Mouse (Mus musculus) ovary, postnatal 14 days (tissue): ENCODE results near the gene Tardbp.

Source experiments
- DNase-seq: peaks from one replicate; pipeline ENCODE4 v3.0.0; 2022; ENCODE audit warnings: low spot score

Tardbp gene

DNA sequence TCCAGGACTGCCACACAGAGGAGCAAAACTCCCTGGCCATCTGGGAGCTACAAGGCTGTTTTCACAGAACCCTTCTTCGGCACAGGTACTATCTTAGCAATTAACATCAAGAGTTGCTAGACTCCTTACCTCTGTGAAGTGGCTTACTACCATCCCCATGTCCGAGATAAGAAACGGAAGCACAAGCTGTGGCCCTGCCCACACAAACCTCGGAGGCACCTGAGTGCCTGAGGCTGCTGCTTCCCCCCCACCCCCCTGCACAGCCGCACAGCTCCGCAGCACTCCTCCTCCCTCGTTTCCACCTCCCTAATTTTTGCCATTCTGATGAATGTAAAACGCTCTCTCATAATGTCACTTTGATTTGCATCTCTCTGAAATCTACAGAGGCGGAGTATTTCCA lies 11.5 kb upstream of the Tardbp start:
- DNase-seq, result no peak

DNA sequence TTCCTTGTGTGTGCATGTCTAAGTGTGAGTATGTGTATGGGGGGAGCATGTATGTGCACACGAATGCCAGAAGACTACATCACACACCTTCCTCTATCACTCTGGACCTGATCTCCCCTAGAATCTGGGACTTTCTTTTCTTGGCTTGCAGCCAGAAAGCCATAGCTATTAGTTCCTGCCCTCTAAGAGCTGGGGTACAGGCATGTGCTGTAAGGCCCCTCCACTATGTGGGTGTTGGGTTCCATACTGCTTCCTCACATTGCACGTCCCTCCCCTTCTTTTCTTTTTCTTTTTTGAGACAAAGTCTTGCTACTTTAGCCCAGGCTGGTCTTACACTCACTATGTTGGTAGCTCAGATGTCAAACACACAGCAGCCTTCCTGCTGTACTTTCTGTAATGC lies 8.5 kb upstream of the Tardbp start:
- DNase-seq, result no peak

DNA sequence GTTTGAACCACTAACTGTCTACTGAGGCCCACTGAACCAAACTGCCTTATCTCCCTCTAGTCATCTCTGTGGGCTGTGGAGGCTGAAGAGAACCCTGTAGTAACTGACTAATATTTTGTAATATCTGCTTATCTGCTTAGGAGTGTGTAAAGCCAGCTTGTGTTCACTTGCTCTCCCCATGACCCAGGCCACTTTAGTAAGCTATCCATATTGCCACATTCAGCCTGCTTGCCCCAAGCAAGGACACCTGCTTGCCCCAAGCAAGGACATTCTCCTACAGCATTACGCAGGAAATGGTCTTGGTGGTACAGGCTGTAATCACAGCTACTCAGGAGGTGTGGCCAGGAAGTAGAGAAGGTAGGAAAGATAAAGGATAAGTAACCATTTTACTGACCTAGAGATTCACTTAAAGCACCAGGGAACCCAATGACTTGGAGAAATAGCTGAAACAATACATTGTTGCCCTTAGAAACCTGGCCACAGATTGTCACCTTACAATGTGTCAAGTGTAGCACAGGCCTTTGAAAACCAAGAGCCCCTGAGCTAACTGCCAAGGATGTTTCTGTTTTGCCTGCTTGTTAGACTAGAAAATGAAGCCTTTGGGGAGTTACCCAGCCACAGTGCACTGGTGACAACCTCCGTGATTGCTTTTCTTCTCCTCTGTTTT lies 6.7 kb upstream of the Tardbp start:
- DNase-seq, result no peak

DNA sequence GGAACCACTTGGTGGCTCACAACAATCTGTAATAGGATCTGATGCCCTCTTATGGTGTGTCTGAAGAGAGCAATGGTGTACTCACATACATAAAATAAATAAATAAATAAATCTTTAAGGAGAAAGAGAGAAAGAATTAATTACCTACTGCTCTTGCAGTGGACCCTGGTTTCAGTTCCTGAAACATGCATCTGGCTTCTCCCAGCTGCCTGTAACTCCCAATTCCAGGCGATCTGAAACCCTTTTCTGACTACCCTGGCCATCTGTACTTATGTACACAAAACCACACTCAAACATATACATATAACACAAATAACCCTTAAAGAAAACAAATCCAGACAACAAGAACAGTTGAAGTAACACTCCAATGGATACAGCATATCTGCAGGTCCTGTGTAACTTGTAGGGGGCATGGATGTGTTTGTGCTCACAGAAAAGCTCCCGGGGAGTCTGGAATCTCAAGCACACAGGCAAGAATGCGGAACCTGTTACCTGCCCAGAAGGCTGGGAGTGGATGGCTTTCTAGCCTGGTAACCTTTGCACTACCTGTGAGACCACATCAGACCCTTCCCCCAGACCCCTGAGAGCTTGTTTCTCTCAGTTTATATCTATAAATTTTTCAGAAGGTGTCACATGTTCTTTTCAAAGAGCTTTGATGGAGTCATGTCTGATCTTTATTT lies 5.3 kb upstream of the Tardbp start:
- no peak for DNase-seq

DNA sequence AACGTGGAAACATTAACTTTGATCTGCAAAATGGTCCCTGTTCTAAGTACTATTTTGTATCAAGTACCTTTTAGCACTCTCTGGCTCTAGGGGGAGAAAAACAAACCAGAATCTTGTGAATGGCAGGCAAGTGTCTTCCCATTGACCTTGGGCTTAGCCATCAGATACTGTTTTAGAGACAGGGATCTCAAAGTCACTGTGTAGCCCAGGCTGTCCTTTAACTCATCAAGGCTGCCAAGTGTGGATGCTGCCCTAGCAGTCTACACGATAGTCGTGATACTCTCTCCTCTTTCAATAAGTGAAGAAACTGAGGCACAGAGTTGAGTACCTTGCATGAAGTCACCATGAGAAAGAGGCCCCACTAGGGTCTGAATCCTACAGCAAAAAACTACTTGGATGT lies 427 bp upstream of the Tardbp start:
- no peak for DNase-seq

DNA sequence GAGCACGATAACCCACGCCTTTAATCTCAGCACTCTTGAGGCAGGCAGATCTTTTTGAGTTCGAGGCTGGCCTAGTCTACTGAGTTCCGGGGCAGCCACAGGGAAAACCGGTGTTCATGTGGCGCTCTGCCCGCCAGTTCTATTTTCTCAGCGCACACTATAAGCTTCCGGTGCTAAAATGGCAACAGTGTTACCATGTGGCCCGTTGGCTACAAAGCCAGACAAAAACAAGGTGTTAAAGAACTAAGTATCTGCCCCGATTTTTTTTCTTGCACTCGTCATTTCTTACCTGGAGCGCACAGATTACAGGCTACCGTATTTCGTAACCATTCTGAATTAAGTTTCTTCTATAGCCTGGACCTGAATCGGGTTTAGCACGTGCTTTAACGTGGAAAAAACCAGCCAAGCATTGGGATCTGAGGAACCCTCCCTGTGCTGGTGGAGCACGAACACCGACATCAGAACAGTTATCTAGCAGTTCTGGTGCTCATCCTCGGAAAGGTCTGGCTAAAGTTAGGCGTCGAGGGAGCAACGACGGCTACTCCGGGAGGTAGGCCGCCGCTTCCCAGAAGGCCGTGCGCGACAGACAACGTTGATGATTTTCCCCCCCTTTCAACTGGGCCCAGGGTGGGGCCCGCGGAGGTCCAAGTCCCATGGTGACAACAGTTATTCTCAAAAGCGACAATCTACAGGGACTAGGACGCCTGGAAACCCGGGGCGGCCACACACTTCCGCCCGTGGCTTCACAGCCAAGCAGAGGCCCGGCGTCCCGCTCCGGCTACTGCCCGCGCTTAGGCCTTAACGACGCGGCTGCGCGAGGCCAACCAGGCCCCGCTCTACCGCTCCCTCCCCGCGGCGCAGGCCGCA lies 830 bp downstream of the Tardbp start:
- DNase-seq, result peak; percentile 27

DNA sequence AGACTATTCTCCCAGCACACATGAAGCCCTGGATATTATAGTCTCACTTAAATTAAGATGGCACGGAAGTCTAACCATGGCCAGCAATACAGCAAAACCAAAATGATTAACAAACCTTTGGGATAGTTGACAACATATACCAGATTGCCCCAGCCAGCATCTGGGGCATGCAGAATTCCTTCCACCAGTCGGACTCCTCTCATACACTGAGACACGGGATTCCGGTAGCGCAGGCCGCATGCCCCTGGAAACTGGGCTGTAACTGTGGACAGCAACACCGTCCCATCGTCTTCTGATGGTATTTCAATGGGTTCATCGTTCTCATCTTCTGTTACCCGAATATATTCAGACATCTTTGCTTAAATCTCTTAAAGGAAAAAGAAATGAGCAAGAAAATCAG lies 1.8 kb downstream of the Tardbp start:
- DNase-seq, result no peak

DNA sequence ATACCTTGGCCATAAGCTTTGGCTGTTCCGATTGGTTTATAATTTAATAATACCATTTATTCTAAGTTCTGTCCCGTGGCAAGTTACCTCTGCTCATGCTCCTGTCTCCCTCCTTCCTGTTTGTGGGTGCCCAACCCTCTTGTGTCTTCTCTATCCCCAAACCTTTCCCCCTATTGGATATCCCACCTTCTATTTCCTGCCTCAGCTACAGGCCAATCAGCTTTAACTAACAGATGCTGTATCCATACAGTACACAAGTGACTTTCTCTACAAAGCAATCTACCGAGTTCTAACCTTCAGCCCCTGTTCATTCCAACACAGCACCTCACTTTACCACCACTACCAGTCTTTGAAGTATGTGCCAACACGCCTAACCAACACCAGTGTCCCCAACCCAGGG lies 3.2 kb downstream of the Tardbp start:
- DNase-seq, result no peak

DNA sequence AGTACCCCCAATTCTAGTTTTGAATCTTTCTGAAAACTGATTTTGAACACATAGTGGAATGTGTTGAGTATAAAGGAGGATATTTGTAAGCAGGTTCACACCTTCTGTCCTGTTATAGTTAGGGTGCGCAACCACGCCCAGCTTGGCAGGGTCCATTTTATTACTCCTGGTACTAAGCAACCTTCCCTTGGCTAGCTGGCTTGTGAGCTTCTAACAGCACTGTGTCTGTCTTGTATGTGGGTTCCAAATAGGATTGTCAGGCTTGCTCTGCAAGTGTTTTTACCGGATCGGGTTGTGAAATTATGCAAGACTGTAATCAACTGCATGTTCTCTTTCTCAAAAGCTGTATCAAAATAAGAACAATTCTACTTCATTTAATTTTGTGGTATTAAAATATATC lies 4.3 kb downstream of the Tardbp start:
- no peak for DNase-seq

DNA sequence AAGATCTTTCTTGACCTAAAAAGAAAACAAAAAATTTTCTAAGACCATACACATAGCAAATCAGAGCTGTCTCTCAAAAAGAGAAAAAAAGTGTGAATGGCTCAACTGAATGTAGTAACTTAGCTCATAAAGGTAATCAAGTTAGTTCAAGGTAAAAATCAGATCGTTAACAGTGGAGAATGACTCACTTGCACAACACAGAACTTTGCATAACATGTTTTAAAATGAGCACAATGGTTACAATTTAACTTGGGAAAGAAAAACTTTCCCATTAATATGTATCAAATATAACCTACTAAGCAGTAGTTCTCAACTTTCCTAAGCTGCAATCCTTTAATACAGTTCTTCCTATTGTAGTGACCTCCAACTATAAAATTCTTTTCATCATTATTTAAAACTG lies 6.1 kb downstream of the Tardbp start:
- no peak for DNase-seq

DNA sequence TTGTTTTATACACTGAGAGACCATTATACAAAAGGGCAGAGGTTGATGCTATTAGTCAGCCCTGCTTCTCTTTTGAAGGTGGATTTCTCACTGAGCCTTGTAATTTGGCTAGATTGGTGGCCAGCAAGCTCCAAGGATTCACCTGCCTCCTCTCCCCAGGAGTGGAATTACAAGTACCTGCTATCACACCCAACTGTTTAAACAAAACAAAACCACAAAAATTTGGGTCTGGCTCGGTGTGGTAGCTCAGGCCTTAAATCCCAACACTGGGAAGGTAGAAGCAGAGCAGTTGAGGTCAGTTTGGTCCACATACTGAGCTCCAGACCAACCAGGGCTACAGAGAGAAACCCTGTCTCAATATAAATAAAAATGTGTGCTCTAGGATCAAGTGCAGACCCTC lies 7.0 kb downstream of the Tardbp start:
- DNase-seq, result no peak

DNA sequence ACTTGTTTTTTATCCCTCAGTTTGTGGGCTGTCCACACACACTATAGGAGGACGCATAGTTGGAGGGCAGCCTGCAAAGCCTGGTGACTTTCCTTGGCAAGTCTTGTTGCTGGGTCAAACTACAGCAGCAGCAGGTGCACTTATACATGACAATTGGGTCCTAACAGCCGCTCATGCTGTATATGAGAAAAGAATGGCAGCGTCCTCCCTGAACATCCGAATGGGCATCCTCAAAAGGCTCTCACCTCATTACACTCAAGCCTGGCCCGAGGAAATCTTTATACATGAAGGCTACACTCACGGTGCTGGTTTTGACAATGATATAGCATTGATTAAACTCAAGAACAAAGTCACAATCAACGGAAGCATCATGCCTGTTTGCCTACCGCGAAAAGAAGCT lies 13.1 kb downstream of the Tardbp start:
- no peak for DNase-seq

DNA sequence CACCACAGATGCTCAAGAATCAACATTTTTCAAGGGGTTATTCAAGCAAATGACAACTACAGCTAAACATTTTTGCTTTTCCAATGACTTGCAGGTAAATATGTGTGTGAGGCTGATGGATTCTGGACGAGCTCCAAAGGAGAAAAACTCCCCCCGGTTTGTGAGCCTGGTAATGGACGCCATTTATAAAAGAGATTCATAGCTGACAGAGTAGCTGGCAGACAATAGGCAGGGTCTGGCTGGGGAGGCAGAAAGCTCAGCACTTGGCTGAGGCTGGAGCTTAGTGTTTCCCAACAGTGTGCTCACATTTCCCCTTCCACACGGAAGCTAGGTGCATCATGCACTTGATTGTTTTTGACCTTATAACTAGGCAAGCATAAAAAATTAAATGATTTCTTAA lies 14.3 kb downstream of the Tardbp start:
- no peak for DNase-seq

DNA sequence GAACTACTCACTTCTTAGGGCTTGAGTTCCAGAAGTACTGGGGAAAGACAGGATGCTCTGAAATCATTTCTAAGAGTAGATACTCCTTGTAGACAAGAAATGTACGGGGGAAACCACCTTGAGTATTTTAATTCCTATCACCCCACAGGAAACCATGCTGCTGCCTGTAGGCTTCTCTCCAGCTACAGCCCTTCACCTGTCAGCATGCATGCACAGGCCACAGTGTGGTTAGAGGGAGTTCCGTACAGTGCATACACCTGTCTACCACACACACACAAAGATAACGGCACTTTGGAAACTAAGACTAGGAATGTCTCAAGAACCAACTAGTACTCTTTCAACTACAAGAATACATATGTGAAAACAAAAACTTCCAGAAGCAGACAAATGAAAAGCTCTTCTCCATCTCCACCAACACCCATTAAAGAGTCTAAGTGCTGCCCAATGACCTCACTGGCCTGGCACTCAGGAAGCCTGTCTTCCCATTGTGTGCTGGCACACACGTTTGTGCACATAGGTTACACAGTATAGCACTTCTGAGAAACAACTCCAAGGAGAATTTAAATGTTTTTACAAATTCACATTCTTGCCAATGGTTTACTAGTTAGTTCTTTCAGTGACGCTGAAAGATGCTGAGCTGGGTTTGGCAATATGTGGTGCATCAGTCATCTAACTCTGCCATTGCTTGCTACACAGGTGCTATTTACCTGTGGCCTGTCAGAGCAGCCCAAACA lies 16.0 kb downstream of the Tardbp start:
- no peak for DNase-seq

DNA sequence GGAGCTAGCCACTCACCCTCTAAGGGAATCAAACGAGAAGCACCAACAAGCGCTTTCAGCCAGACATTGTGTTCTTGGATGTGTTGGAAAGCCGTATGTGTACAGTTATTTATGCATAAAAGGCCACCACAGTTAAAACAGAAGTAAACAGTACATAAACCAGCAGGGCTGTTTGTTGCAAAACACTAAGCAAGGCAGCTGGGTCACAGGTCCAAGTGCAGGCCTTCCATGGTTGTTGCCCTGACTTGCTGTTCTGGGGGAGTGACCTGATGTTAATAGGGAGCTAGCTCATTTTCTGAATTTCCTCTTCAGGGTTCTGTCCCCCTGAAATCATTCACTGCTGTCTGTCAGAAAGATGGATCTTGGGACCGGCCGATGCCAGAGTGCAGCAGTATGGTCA lies 17.0 kb downstream of the Tardbp start:
- no peak for DNase-seq

DNA sequence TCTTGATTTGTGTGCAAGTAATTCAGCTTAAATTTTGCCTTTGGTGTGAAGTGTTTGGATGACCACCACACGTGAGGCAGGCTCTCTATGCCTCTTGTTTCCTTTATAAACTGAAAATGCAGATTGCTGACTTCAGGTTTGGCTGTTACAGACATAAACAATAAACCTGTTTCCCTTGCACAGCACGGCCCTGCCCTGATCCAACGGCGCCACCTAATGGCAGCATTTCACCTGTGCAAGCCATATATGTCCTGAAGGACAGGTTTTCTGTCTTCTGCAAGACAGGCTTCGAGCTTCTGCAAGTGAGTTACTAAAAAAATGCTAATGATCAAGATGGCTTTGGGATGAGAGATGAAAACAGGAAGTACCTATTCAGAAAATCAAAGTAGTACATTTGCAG lies 19.1 kb downstream of the Tardbp start:
- peak; percentile 69 for DNase-seq

DNA sequence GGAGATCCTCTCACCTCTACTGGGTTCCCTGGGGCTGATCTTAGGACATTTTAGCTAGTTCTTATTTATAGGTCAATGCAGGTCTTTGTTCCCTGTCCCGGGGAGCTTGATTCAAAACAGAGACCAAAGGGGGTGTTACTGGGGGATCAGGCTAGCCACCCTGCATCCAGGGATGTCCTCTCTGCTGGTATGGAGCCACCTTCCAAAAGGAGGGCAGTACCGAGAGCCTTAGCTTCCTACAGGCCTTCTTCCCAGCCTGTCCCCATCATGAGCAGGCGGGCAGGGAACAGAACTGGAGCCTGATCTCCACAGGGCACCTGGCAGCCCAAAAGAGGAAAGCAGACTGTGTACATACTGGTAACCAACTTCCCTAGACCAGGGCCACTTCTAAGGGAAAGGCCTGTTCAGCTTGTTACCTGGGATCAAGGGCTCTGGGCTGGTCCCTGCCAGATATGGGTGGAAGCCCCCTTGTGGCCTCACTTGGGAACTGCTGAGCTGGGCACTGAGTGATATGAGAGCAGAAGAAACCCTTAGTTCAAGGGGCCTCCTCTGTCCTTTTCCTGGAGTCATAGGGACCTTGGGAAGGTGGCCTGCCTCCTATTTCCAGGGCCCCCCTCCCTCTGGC lies 22.2 kb downstream of the Tardbp start:
- DNase-seq, result peak; percentile 48

DNA sequence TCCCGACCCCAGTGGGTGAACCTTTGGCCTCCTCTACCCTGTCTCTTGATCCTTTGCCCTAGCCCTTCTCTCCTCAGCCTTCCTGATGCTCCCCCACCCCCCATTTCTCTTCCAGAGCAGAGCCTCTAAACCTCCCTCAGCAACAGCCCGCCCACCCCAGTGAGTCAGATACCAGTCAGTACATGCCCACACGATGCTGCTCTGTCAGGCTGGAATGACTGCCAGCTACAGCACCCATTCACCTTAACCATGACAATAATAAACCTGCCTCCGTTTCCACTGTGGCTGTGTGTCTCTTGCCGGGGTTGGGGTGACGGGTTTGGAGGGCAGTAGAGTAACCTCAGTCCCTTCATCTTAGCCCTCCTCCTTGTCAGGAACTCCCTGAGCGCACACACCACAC lies 22.7 kb downstream of the Tardbp start:
- no peak for DNase-seq

DNA sequence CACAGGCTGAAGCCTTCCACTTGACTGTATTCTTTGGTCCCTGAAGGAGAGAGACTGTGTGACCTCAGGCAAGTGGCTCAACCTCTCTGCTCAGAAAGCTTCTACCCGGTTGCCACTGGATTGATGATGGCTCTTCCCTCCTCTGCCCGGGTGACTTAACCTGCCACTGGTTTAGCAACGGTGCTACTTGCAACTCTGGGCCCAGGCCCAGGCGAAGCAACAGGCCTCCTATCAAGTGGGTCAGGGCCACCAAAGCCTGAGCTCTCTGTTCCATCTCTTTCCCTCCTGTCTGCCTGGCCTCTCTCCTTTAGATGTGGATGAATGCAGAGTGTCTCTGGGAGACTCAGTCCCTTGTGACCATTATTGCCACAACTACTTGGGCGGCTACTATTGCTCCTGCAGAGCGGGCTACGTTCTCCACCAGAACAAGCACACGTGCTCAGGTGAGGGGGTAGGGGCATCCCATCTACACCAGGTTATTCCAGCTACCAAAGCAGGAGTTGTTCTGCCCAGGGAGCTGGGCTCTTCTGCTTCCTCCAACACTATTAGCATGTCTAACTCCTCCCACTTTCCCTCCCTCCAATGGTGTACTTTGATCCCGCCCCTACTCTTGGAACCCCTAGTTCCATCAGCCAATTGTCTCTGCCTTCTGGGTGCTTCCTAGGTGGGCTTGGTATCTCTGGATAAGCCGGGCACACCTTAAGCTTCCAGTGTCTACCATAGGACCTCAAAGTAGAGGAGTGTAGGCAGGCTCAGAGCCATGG lies 23.3 kb downstream of the Tardbp start:
- no peak for DNase-seq

DNA sequence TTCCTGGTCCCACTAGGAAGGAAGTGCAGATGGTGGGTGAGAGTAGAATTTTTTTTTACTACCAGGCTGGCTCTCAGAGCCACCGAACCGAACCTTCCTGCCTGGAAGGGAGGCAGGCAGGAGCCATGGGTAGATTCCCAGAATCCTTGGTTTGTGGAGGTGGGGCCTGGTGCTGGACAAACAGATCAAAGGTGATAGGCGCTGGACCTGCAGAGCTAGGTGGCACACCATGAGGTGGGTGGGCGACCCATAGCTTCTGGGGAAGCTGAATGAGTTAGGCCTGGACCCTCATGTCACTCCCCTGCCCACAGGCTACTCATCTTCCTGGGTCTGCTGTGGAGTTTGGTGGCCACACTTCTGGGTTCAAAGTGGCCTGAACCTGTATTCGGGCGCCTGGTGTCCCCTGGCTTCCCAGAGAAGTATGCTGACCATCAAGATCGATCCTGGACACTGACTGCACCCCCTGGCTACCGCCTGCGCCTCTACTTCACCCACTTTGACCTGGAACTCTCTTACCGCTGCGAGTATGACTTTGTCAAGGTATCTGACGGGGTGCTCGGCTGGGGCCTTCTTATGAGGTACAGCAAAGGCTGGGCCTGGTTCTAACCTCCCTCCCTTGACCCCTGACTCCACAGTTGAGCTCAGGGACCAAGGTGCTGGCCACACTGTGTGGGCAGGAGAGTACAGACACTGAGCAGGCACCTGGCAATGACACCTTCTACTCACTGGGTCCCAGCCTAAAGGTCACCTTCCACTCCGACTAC lies 24.3 kb downstream of the Tardbp start, which contains the start of gene Masp2:
Masp2 (plus strand) TSS at position 198 of the 764 bp plus-strand sequence.
- no peak for DNase-seq
